Mouse (Mus musculus) hematopoietic stem cell, adult 5-6 weeks (primary cell): ENCODE data around the gene E2f6. TPM values are rescaled to one million over a fixed set of nuclear protein-coding genes. Genes with fewer than 3 reads are reported as not detected.
A peak's percentile ranks its signal among the peaks of the same experiment; 100 is the strongest.

Experiments used
- ATAC-seq, 2 experiments: fragments of 125-278 bp in 1 of 2; replicated peaks in 1 of 2; 2 replicates each; pipeline ENCODE4 v1.8.0; 2016 to 2017; ENCODE audit warnings: inconsistent platforms in 2 of 2, mild to moderate bottlenecking in 2 of 2, moderate number of reproducible peaks in 2 of 2, low read depth in 1 of 2, moderate TSS enrichment in 1 of 2; ENCODE audit not compliant: low FRiP score in 2 of 2, poor library complexity in 2 of 2, severe bottlenecking in 2 of 2, insufficient read depth in 1 of 2, low TSS enrichment in 1 of 2
- total RNA-seq: library from RNA; stranded (forward); fragments of 172-1452, 232-1000 nt; gene quantifications from 2 replicates; pipeline ENCODE4 v1.2.3, GENCODE M21; 2017

Gene E2f6
- 39.3 and 63.5 TPM in 2 replicates for total RNA-seq

GRCm38 (mm10) chr12:16810525-16811431, at the start of gene E2f6:
Gene E2f6 (plus strand): TSS chr12:16810963.
- peak; percentile 55 to 70 for ATAC-seq

GRCm38 (mm10) chr12:16761461-16761860, 49.3 kb upstream of the E2f6 start:
- no peak for ATAC-seq

- ATAC-seq: no peak
Measured at GRCm38 (mm10) chr12:16763649-16764422, 46.9 kb upstream of the E2f6 start.

- no peak for ATAC-seq
Measured at GRCm38 (mm10) chr12:16764776-16765445, 45.9 kb upstream of the E2f6 start.

- no peak for ATAC-seq
Measured at GRCm38 (mm10) chr12:16768251-16768650, 42.5 kb upstream of the E2f6 start.

GRCm38 (mm10) chr12:16768711-16769110, 42.1 kb upstream of the E2f6 start:
- ATAC-seq: no peak

GRCm38 (mm10) chr12:16769601-16770165, 41.1 kb upstream of the E2f6 start:
- ATAC-seq: no peak

GRCm38 (mm10) chr12:16774605-16775004, 36.2 kb upstream of the E2f6 start:
- ATAC-seq: no peak

- ATAC-seq: no peak
Measured at GRCm38 (mm10) chr12:16775351-16775750, 35.4 kb upstream of the E2f6 start.

GRCm38 (mm10) chr12:16778523-16778922, 32.2 kb upstream of the E2f6 start:
- no peak for ATAC-seq

- ATAC-seq: no peak
Measured at GRCm38 (mm10) chr12:16779165-16779564, 31.6 kb upstream of the E2f6 start.

GRCm38 (mm10) chr12:16780320-16780719, 30.4 kb upstream of the E2f6 start:
- ATAC-seq: no peak

GRCm38 (mm10) chr12:16781034-16781746, 29.6 kb upstream of the E2f6 start:
- ATAC-seq: no peak

- ATAC-seq: no peak
Measured at GRCm38 (mm10) chr12:16788600-16788999, 22.2 kb upstream of the E2f6 start.

GRCm38 (mm10) chr12:16789199-16789598, 21.6 kb upstream of the E2f6 start:
- ATAC-seq: no peak

- no peak for ATAC-seq
Measured at GRCm38 (mm10) chr12:16789756-16790155, 21.0 kb upstream of the E2f6 start.

- 0 out of 4 replicates have a peak, but pooled peaks of 1 of the 2 experiments have one; percentile 3 for ATAC-seq
Measured at GRCm38 (mm10) chr12:16790456-16790855, 20.3 kb upstream of the E2f6 start.
